Mouse (Mus musculus): ENCODE data around the gene Fhdc1.

Fhdc1 gene

GRCm38 (mm10) chr3:84435288-84436043 lies 44.8 kb downstream of the Fhdc1 start:
- no peak for DNase-seq (ENCODE audit: extremely low read depth, low read depth)

GRCm38 (mm10) chr3:84432797-84433445 lies 47.3 kb downstream of the Fhdc1 start:
- no peak for DNase-seq (ENCODE audit: extremely low read depth, low read depth)

- no peak for DNase-seq (ENCODE audit: extremely low read depth, low read depth)
Observed at GRCm38 (mm10) chr3:84431257-84431656, 49.0 kb downstream of the Fhdc1 start.

- no peak for DNase-seq (ENCODE audit: extremely low read depth, low read depth)
Observed at GRCm38 (mm10) chr3:84430152-84430551, 50.1 kb downstream of the Fhdc1 start.

- no peak for DNase-seq (ENCODE audit: extremely low read depth, low read depth)
Observed at GRCm38 (mm10) chr3:84428994-84429725, 51.1 kb downstream of the Fhdc1 start.

GRCm38 (mm10) chr3:84427779-84428178 lies 52.5 kb downstream of the Fhdc1 start:
- no peak for DNase-seq (ENCODE audit: extremely low read depth, low read depth)

GRCm38 (mm10) chr3:84422340-84422739 lies 57.9 kb downstream of the Fhdc1 start:
- no peak for DNase-seq (ENCODE audit: extremely low read depth, low read depth)

- DNase-seq (ENCODE audit: extremely low read depth, low read depth) = peak; percentile 60
Observed at GRCm38 (mm10) chr3:84413868-84414267, 66.4 kb downstream of the Fhdc1 start.

GRCm38 (mm10) chr3:84412920-84413319 lies 67.3 kb downstream of the Fhdc1 start:
- DNase-seq (ENCODE audit: extremely low read depth, low read depth) = no peak

GRCm38 (mm10) chr3:84409474-84409862 lies 70.8 kb downstream of the Fhdc1 start:
- no peak for DNase-seq (ENCODE audit: extremely low read depth, low read depth)

GRCm38 (mm10) chr3:84408756-84409473 lies 71.3 kb downstream of the Fhdc1 start:
- no peak for DNase-seq (ENCODE audit: extremely low read depth, low read depth)

- no peak for DNase-seq (ENCODE audit: extremely low read depth, low read depth)
Observed at GRCm38 (mm10) chr3:84405523-84405922, 74.7 kb downstream of the Fhdc1 start.

- DNase-seq (ENCODE audit: extremely low read depth, low read depth) = no peak
Observed at GRCm38 (mm10) chr3:84403389-84403788, 76.8 kb downstream of the Fhdc1 start.

GRCm38 (mm10) chr3:84402716-84403115 lies 77.5 kb downstream of the Fhdc1 start:
- DNase-seq (ENCODE audit: extremely low read depth, low read depth) = no peak

- no peak for DNase-seq (ENCODE audit: extremely low read depth, low read depth)
Observed at GRCm38 (mm10) chr3:84397976-84398375, 82.3 kb downstream of the Fhdc1 start.

- no peak for DNase-seq (ENCODE audit: extremely low read depth, low read depth)
Observed at GRCm38 (mm10) chr3:84396240-84396639, 84.0 kb downstream of the Fhdc1 start.

- DNase-seq (ENCODE audit: extremely low read depth, low read depth) = no peak
Observed at GRCm38 (mm10) chr3:84395840-84396239, 84.4 kb downstream of the Fhdc1 start.

- no peak for DNase-seq (ENCODE audit: extremely low read depth, low read depth)
Observed at GRCm38 (mm10) chr3:84394841-84395447, 85.3 kb downstream of the Fhdc1 start.
